Mouse (Mus musculus) forebrain, embryonic 14.5 days (tissue): Measurements from ENCODE around the gene Elmo1. TPM values are rescaled to one million over a fixed set of nuclear protein-coding genes. Genes with fewer than 3 reads are reported as not detected.

Experiments
- ATAC-seq: fragments of 200-750 bp; cut with Nextera tagmentation; 2 replicates; pipeline ENCODE4 v1.8.0; 2017; ENCODE audit warnings: mild to moderate bottlenecking, moderate library complexity
- DNase-seq: peaks from one replicate; pipeline ENCODE4 v3.0.0-alpha.2; 2015; ENCODE audit warnings: low spot score
- H3K27ac ChIP-seq: fragments of 300-500 bp; sonication (generic); 2 replicates; pipeline ENCODE4 v1.5.1; 2014; ENCODE audit warnings: low read depth, mild to moderate bottlenecking, control low read depth, low read length, moderate library complexity
- H3K27me3 ChIP-seq: fragments of 300-500 bp; sonication (generic); replicated peaks from 2 replicates; pipeline ENCODE4 v1.6.1; 2014; ENCODE audit warnings: low read length, control low read depth, mixed read lengths; ENCODE audit not compliant: control insufficient read depth, insufficient read depth
- H3K36me3 ChIP-seq: fragments of 300-500 bp; sonication (generic); 2 replicates; pipeline ENCODE4 v1.6.1; 2014; ENCODE audit warnings: low read length, control low read depth; ENCODE audit not compliant: control insufficient read depth, insufficient read depth
- H3K4me1 ChIP-seq: fragments of 300-500 bp; sonication (generic); 2 replicates; pipeline ENCODE4 v1.6.1; 2014; ENCODE audit warnings: antibody characterized with exemption, low read length, control low read depth; ENCODE audit not compliant: control insufficient read depth, insufficient read depth
- H3K4me2 ChIP-seq: fragments of 300-500 bp; sonication (generic); 2 replicates; pipeline ENCODE4 v1.6.1; 2014; ENCODE audit warnings: mild to moderate bottlenecking, control low read depth, low read length
- H3K4me3 ChIP-seq: fragments of 300-500 bp; sonication (generic); 2 replicates; pipeline ENCODE4 v1.5.1; 2014; ENCODE audit warnings: low read depth, low read length, control low read depth
- H3K9ac ChIP-seq: fragments of 300-500 bp; sonication (generic); 2 replicates; pipeline ENCODE4 v1.6.1; 2014; ENCODE audit warnings: mild to moderate bottlenecking, low read length, control low read depth, moderate library complexity
- H3K9me3 ChIP-seq: fragments of 300-500 bp; sonication (generic); replicated peaks from 2 replicates; pipeline ENCODE4 v1.6.1; 2016; ENCODE audit warnings: low read length, control low read depth, mixed read lengths; ENCODE audit not compliant: control insufficient read depth
- WGBS: fragments of 180-500 bp; shearing (Covaris S2); extraction: QIAGEN DNeasy Blood & Tissue Kit; methylation state at CpG from one replicate; pipeline ENCODE4 v1.1.7; 2014; 5-methylcytosine and 5-hydroxymethylcytosine counted together
- polyA plus RNA-seq: library from polyadenylated mRNA; unstranded; fragments of >200 nt; fragmentation: Nextera tagmentation; extraction: Ambion mirVana; gene quantifications from 2 replicates; pipeline ENCODE4 v1.2.1, GENCODE M21; 2014

The Elmo1 gene
- polyA plus RNA-seq, 1 experiment from 2014 or later, result 22.6 TPM

DNA sequence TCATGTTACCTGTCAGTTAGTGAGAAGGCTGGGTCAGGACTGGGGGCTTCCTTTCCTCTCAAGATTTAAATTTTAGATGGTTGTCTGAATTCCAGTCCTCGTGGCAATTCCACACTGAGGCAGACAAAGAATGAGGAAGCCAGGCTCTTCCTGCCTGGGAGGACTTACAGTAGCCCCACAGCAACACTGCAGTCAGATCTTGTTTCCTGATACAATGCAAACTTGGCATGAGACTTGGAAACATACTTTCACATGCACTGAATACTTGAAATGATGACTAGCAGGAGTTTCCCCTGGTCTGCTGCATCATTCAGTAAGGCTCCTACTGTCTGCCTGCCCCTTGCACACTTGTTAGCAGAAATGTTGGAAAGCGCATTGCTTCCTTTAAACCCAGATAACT is 97.3 kb downstream of the Elmo1 start:
- Histone ChIP-seq H3K27ac (no peak overlapping the region), H3K4me2 (no peak overlapping the region), H3K36me3 (no peaks in the 10 kb centered on the region), H3K4me3 (no peak overlapping the region), H3K9me3 (no peaks in the 10 kb centered on the region), H3K27me3 (no peaks in the 10 kb centered on the region), H3K9ac (no peak overlapping the region), H3K4me1 (peaks cover 15% of the 10 kb centered on the region)
- 84% methylated on average over 2 of the region's 2 CpGs for WGBS
- ATAC-seq, result no peak
- no peak for DNase-seq

DNA sequence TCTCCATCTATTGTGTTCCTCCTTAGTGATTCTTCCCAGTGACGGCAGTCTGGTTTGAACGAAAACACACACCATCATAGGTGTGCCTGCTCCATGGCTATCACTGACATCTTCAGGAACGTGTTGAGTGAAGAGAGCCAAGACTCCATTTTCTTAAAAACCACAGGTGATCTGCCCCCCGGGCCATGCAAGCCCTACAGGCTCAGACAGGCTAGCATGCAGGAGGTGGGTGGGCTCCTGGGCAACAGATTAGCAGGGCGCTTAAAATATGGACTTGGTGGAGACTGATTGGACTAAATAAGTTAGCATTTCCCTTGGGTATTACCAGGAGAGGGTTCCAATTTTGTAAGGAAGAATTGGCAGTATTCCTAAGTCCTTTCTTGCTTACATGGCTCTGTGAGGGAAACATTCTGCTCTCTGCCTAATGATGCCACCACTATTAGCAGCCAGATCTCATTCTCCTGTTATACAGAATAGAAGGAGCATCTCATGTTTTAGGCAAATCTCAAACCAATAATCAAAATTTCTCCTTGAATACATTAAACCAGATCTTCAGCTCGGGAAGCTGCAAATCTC is 101.7 kb downstream of the Elmo1 start:
- 74% methylated on average over 6 of the region's 6 CpGs for WGBS
- no peaks in the 10 kb centered on the region for H3K36me3 ChIP-seq
- no peaks in the 10 kb centered on the region for H3K4me1 ChIP-seq
- no peak overlapping the region for H3K27ac ChIP-seq
- H3K9ac ChIP-seq, result no peak overlapping the region
- ATAC-seq (no peak), DNase-seq (peak; percentile 51)
- H3K27me3 ChIP-seq, result no peaks in the 10 kb centered on the region
- H3K9me3 ChIP-seq, result no peaks in the 10 kb centered on the region
- H3K4me3 ChIP-seq, result no peak overlapping the region
- no peak overlapping the region for H3K4me2 ChIP-seq

DNA sequence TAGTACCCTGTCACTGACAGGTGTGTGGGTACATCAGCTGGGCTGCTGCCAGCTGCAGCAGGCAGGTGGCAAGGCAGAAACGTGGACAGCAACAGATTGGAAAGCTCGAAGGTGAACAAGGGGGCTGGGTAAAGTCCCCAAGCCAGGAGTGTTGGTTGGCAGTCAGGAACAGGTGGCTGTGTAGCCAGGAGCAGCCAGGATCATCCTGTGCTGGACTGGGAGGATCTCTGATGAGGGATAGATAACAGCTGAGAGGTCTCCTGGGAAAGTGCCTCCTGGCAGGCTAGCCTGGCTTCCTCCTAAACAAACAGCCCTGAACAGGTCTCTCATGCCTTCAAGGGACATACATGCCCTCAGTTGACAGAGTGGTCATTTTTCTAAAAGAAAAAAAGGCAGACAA is 110.2 kb downstream of the Elmo1 start:
- DNase-seq (no peak), ATAC-seq (no peak)
- no peaks in the 10 kb centered on the region for H3K9me3 ChIP-seq
- H3K27me3 ChIP-seq, result no peaks in the 10 kb centered on the region
- H3K9ac ChIP-seq, result no peak overlapping the region
- no peak overlapping the region for H3K27ac ChIP-seq
- 55% methylated on average over 2 of the region's 2 CpGs for WGBS
- no peaks in the 10 kb centered on the region for H3K36me3 ChIP-seq
- H3K4me2 ChIP-seq, result no peak overlapping the region
- no peak overlapping the region for H3K4me3 ChIP-seq
- no peaks in the 10 kb centered on the region for H3K4me1 ChIP-seq

DNA sequence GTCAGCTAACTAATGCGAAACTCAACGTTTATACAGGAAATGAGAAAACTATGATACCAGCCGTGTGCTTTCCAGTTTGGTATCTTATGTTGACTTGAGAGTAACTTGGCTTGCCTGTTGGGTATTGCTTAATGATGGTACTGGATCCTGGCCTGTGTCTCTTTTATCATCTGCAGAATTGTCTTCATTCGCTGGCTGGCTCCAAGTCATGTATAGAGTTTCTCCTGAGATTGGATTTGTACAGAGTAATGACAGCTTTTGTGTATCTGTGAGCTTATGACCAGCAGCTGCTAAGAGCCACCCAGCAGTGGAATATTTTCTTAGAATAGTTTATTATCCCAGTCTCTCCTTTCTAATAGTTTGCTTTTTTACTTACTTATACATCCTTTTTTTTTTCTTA is 112.2 kb downstream of the Elmo1 start:
- Histone ChIP-seq H3K27ac (no peak overlapping the region), H3K27me3 (no peaks in the 10 kb centered on the region), H3K4me3 (no peak overlapping the region), H3K9ac (no peak overlapping the region), H3K4me1 (no peaks in the 10 kb centered on the region), H3K4me2 (no peak overlapping the region), H3K36me3 (no peaks in the 10 kb centered on the region), H3K9me3 (no peaks in the 10 kb centered on the region)
- ATAC-seq (no peak), DNase-seq (no peak)
- 93% methylated on average over 4 of the region's 4 CpGs for WGBS

DNA sequence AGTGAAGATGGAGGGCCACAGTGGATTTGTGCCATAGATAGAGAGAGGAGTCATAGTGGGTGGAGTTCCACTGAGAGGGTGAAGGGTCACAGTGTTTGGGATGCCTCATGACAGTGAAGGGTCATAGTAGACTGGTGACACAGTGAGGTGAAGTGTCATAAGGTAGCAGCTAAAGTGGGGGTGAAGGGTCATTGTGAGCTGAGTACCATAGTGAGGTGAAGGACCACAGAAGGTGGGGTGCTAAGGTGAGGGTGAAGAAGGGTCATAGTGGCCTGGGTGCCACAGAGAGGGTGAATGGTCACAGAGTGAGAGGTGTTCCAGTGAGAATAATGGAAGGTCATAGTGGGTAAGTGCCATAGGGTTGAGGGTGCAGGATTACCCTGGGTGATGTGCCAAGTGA is 113.8 kb downstream of the Elmo1 start:
- DNase-seq, result no peak
- Histone ChIP-seq H3K4me1 (no peaks in the 10 kb centered on the region), H3K27ac (no peak overlapping the region), H3K36me3 (no peaks in the 10 kb centered on the region), H3K4me3 (no peak overlapping the region), H3K9ac (no peak overlapping the region), H3K27me3 (no peaks in the 10 kb centered on the region), H3K4me2 (no peak overlapping the region), H3K9me3 (no peaks in the 10 kb centered on the region)
- ATAC-seq, result no peak

DNA sequence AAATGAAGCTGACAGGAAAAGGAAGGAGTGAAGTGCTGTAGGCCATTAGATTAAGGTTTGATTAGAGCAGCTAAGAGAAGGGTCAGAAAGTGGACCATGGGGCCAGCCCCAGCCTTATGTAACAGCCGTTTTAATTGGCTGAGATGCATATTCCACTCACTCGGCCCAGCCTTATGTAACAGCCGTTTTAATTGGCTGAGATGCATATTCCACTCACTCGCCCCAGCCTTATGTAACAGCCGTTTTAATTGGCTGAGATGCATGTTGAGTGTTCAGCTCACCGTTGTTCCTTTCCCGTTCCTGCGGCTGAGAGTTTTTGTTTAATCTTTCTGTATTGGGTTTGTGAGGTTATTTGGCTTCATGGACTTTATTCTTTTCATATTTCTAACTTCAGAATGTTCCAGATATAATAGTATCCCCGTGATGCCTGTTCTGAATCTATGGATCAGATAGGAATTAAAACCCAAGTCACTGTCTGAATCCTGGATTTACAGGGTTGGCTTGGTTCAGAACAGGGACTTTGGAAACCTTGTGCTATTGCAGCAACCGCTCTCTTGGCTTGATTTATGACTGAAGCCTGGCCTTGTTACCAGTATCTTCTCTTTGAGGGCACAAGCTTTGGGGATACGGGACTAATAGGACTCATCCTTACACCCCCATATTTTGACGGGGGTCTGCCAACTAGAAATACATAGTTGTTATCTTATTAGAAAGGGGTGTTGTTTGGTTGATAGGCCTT is 114.8 kb downstream of the Elmo1 start:
- 85% methylated on average over 12 of the region's 12 CpGs for WGBS
- no peak overlapping the region for H3K4me2 ChIP-seq
- H3K4me3 ChIP-seq, result no peak overlapping the region
- H3K36me3 ChIP-seq, result no peaks in the 10 kb centered on the region
- no peaks in the 10 kb centered on the region for H3K27me3 ChIP-seq
- H3K9me3 ChIP-seq, result no peaks in the 10 kb centered on the region
- peak; percentile 47 for DNase-seq
- H3K4me1 ChIP-seq, result no peaks in the 10 kb centered on the region
- H3K9ac ChIP-seq, result no peak overlapping the region
- peak; percentile 55; the same call in 1 of the 2 replicates for ATAC-seq
- no peak overlapping the region for H3K27ac ChIP-seq

DNA sequence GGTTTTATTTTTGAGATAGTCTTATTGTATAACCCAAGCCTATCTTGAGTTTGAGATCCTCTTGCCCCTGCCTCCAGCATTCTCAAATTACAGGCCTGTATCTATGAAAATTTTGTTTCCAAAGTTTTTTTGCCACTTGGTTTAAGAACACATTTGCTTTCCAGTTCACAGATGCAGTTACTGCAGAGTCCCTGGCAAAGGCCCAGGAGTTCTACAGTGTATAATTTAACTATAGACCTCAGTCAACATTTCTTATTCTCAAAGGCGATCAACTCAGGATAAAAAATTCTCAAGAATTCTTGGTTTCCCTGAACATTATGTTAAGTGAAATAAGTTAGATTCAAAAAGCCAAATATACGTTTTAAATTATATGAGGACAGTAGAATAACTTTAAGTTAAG is 115.3 kb downstream of the Elmo1 start:
- Histone ChIP-seq H3K4me1 (no peaks in the 10 kb centered on the region), H3K4me3 (no peak overlapping the region), H3K36me3 (no peaks in the 10 kb centered on the region), H3K27me3 (no peaks in the 10 kb centered on the region), H3K9ac (no peak overlapping the region), H3K9me3 (no peaks in the 10 kb centered on the region), H3K27ac (no peak overlapping the region), H3K4me2 (no peak overlapping the region)
- 91% methylated on average over 2 of the region's 2 CpGs for WGBS
- ATAC-seq, result no peak
- no peak for DNase-seq

DNA sequence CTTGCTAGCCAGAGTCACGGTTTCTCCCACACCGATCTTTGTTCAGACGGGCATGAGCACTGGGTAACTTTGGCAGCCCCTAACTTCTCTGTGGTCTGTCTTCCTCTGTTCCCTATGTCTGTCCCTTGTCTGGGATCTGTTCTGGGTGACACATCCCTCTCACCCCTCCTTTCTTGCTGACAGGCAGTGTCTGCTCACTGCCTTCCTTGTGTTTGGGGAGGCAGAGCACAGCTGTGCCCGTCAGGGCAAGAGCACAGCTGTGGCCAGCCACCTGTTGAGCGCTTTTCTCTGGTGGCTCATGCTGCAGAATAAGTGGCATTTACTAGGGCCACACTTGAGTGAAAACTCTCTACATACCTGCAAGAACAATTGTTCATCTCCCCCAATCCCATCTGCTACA is 116.7 kb downstream of the Elmo1 start:
- Histone ChIP-seq H3K9ac (no peak overlapping the region), H3K4me2 (no peak overlapping the region), H3K4me1 (no peaks in the 10 kb centered on the region), H3K36me3 (no peaks in the 10 kb centered on the region), H3K4me3 (no peak overlapping the region), H3K27ac (no peak overlapping the region), H3K9me3 (no peaks in the 10 kb centered on the region), H3K27me3 (no peaks in the 10 kb centered on the region)
- ATAC-seq, result no peak
- 76% methylated on average over 5 of the region's 5 CpGs for WGBS
- no peak for DNase-seq

DNA sequence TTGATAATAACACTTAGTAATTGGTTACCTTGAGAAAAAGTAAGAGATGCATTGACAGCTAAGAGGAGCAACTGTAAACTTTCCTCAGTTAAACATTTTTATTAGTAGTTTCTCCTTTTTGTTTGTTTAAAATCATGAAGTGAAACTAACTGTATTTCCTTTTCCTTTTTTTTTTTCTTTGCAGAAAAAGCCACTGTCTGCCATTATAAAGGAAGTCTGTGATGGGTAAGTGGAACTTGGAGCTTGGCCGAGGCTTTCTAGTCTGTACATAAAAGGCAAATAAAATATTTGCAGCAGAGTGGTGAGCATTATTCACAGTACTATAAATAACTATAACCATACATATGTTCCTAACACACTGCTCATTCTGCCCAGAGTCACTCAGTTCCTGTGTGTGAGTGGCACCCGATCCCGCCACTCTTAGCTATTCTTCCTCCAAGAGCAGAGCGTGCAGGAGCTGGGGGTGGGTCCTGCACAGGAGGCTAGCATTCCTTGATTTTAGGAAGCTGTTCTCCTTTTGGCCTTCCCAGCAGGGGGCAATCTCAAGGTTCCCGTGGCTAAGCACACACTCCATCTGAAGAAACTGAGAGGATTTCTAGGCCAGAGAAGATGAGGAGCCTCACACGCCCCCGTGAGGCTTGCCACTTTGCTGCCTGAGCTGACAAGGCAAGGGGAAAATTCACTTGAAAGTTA is 117.7 kb downstream of the Elmo1 start:
- H3K9me3 ChIP-seq, result no peaks in the 10 kb centered on the region
- no peak overlapping the region for H3K4me2 ChIP-seq
- no peak overlapping the region for H3K27ac ChIP-seq
- H3K27me3 ChIP-seq, result no peaks in the 10 kb centered on the region
- ATAC-seq, result 0 out of 2 replicates have a peak, but pooled peaks have one; percentile 23
- H3K4me1 ChIP-seq, result no peaks in the 10 kb centered on the region
- no peak for DNase-seq
- WGBS, result 60% methylated on average over 7 of the region's 7 CpGs
- H3K9ac ChIP-seq, result no peak overlapping the region
- no peaks in the 10 kb centered on the region for H3K36me3 ChIP-seq
- no peak overlapping the region for H3K4me3 ChIP-seq
